Mouse (Mus musculus) embryonic facial prominence, embryonic 13.5 days (tissue): ENCODE measurements at regions not wholly inside any gene's neighbourhood (a gene's known extent, or its start where the extent isn't known, plus 50 kb on each side); places are given as distances from the start of the nearest gene placed in this dataset.
"Not testable (repeated sequence)": the region's sequence is repeated elsewhere in the genome, so short reads cannot be mapped to it uniquely, and the experiment has no call there.

Experiments
- ATAC-seq: fragments of 200-750 bp; cut with Nextera tagmentation; 2 replicates; pipeline ENCODE4 v1.8.0; 2017; ENCODE audit warnings: low read depth; ENCODE audit not compliant: insufficient number of reproducible peaks, insufficient read depth, low FRiP score, low TSS enrichment
- H3K27ac ChIP-seq: fragments of 300-500 bp; sonication (generic); 2 replicates; pipeline ENCODE4 v1.5.1; 2015; ENCODE audit warnings: moderate library complexity, mild to moderate bottlenecking, inconsistent platforms
- H3K27me3 ChIP-seq: fragments of 300-500 bp; sonication (generic); 2 replicates; pipeline ENCODE4 v1.6.1; 2015; ENCODE audit warnings: mild to moderate bottlenecking, inconsistent platforms
- H3K36me3 ChIP-seq: fragments of 300-500 bp; sonication (generic); 2 replicates; pipeline ENCODE4 v1.6.1; 2015; ENCODE audit warnings: mild to moderate bottlenecking, inconsistent platforms
- H3K4me1 ChIP-seq: fragments of 300-500 bp; sonication (generic); 2 replicates; pipeline ENCODE4 v1.6.1; 2015; ENCODE audit warnings: inconsistent platforms
- H3K4me2 ChIP-seq: fragments of 300-500 bp; sonication (generic); 2 replicates; pipeline ENCODE4 v1.6.1; 2015; ENCODE audit warnings: moderate library complexity, mild to moderate bottlenecking, inconsistent platforms
- H3K4me3 ChIP-seq: fragments of 300-500 bp; sonication (generic); 2 replicates; pipeline ENCODE4 v1.5.1; 2015; ENCODE audit warnings: mild to moderate bottlenecking, inconsistent platforms
- H3K9ac ChIP-seq: fragments of 300-500 bp; sonication (generic); 2 replicates; pipeline ENCODE4 v1.6.1; 2015; ENCODE audit warnings: mild to moderate bottlenecking, inconsistent platforms
- H3K9me3 ChIP-seq: fragments of 300-500 bp; sonication (generic); 2 replicates; pipeline ENCODE4 v1.6.1; 2016; ENCODE audit warnings: inconsistent platforms
- WGBS: fragments of 180-500 bp; shearing (Covaris S2); methylation state at CpG from one replicate; pipeline ENCODE4 v1.1.7; 2015; ENCODE audit warnings: mixed read lengths; 5-methylcytosine and 5-hydroxymethylcytosine counted together

DNA sequence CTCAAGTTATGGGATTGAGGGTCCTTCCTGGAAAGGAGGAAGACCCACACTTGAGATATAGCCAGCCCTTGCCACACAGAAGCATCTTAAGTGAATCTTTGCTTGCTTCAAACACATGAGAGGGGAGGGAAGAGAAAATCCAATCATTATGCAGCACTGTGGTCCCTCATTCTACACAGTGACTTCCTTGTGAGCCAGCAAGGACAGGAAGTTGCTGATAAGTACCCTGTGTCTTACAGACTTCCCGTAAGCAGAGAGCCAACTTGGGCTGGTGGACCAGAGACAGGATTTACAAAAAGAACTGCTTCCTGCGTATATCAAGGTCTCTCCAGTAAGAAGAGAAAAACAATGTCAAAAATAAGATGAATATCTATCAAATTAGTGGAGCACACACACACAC, 78.1 kb upstream of the Xcl1 start:
- WGBS: 62% methylated on average over 2 of the region's 2 CpGs
- no peak overlapping the region for H3K4me2 ChIP-seq
- no peak overlapping the region for H3K4me3 ChIP-seq
- H3K27me3 ChIP-seq: no peaks in the 10 kb centered on the region
- no peak overlapping the region for H3K9ac ChIP-seq
- no peaks in the 10 kb centered on the region for H3K36me3 ChIP-seq
- no peaks in the 10 kb centered on the region for H3K4me1 ChIP-seq
- ATAC-seq: no peak
- no peaks in the 10 kb centered on the region for H3K9me3 ChIP-seq
- H3K27ac ChIP-seq: no peak overlapping the region

DNA sequence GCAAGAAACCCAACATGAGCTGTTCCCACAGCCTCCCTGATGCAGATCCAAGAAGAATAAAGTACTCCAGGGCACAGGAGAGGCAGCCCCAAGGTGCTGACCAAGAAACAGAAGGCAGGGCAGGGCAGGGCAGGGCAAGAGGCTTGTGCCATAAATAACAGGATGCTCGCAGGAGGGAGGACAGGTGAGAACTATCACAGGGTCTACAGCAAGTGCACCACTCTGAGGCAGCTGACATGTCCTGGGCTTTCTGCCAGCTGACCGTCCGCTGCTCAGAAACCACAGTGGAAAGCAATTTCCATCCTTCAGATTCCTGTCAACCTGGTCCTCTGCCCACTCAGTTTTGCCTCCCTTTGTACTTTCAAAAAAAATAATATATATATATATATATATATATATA, 77.0 kb upstream of the Xcl1 start:
- Histone ChIP-seq H3K27ac (no peak overlapping the region), H3K4me3 (no peak overlapping the region), H3K9me3 (no peaks in the 10 kb centered on the region), H3K4me2 (no peak overlapping the region), H3K36me3 (no peaks in the 10 kb centered on the region), H3K27me3 (no peaks in the 10 kb centered on the region), H3K4me1 (no peaks in the 10 kb centered on the region), H3K9ac (no peak overlapping the region)
- WGBS: 63% methylated on average over 3 of the region's 3 CpGs
- ATAC-seq: no peak

- Histone ChIP-seq H3K4me3 (no peak overlapping the region), H3K36me3 (no peaks in the 10 kb centered on the region), H3K4me2 (no peak overlapping the region), H3K9ac (no peak overlapping the region), H3K9me3 (no peaks in the 10 kb centered on the region), H3K4me1 (peaks cover 4% of the 10 kb centered on the region), H3K27ac (no peak overlapping the region), H3K27me3 (no peaks in the 10 kb centered on the region)
- 65% methylated on average over 10 of the region's 10 CpGs for WGBS
- no peak for ATAC-seq
Measured at GRCm38 (mm10) chr1:164999515-164999914, 64.2 kb upstream of the Xcl1 start.

- Histone ChIP-seq H3K9ac (no peak overlapping the region), H3K9me3 (no peaks in the 10 kb centered on the region), H3K4me2 (no peak overlapping the region), H3K36me3 (no peaks in the 10 kb centered on the region), H3K27ac (0 out of 2 replicates have a peak overlapping the region, but pooled peaks have one; percentile 9), H3K4me1 (peaks cover 10% of the 10 kb centered on the region), H3K4me3 (no peak overlapping the region), H3K27me3 (no peaks in the 10 kb centered on the region)
- ATAC-seq: no peak
- 67% methylated on average over 3 of the region's 3 CpGs for WGBS
Measured at GRCm38 (mm10) chr1:164998621-164999020, 63.3 kb upstream of the Xcl1 start.

GRCm38 (mm10) chr1:164997660-164998059, 62.3 kb upstream of the Xcl1 start:
- WGBS: 32% methylated on average over 5 of the region's 5 CpGs
- ATAC-seq: no peak
- H3K27ac ChIP-seq: 0 out of 2 replicates have a peak overlapping the region, but pooled peaks have one; percentile 8

DNA sequence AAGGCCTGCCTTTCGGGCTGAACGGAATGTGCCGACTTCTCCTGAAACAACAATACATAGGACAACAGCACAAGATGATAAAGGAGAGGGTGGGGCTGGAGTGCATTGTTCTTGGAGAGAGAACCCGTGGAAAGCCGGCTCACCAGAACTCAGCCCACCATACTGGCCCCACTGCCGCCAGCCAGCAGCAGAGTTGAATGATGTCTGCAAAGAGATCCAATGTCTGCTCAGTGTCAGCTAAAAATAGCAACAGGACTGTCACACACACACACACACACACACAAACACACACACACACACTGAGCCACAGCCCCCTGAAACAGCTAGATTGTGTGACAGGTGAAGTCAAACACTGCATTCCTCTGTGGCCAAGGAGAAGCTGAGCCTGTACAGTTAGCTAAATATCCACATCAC, 58.9 kb upstream of the Xcl1 start:
- no peaks in the 10 kb centered on the region for H3K27me3 ChIP-seq
- ATAC-seq: no peak
- H3K27ac ChIP-seq: no peak overlapping the region
- no peak overlapping the region for H3K9ac ChIP-seq
- peaks cover 10% of the 10 kb centered on the region for H3K4me1 ChIP-seq
- no peaks in the 10 kb centered on the region for H3K36me3 ChIP-seq
- H3K4me2 ChIP-seq: no peak overlapping the region
- 34% methylated on average over 6 of the region's 6 CpGs for WGBS
- H3K9me3 ChIP-seq: no peaks in the 10 kb centered on the region
- no peak overlapping the region for H3K4me3 ChIP-seq

More at GRCm38 (mm10) chr1:164997660-164998059, 62.3 kb upstream of the Xcl1 start:
- Histone ChIP-seq H3K36me3 (no peaks in the 10 kb centered on the region), H3K27me3 (no peaks in the 10 kb centered on the region), H3K4me1 (peaks cover 10% of the 10 kb centered on the region), H3K9ac (no peak overlapping the region), H3K4me3 (no peak overlapping the region), H3K9me3 (no peaks in the 10 kb centered on the region), H3K4me2 (no peak overlapping the region)

DNA sequence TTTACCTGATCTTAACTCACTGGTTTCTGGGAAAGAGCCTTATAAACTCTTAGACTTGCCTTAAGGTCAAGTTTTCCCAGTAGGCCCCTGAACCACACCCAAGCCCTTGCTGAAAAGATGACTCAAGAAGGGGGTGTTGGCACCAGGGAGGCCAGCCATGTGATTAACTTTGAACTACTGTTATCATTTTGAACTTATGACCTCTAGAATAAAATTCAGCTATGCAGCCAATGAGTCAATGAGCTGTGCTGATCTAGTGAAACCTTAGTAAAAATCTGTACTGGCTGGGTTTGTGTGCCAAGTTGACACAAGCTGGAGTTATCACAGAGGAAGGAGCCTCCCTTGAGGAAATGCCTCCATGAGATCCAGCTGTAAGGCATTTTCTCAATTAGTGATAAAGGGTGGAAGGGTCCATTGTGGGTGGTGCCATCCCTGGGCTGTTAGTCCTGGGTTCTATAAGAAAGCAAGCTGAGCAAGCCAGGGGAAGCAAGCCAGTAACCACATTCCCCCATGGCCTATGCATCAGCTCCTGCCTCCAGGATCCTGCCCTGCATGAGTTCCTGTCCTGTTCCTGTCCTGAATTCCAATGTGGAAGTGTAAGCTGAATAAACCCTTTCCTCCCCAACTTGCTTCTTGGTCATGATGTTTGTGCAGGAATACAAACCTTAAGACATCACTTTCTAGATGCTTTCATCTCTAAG, 58.0 kb upstream of the Xcl1 start:
- ATAC-seq, H3K36me3 ChIP-seq, H3K4me1 ChIP-seq: not testable (repeated sequence)

DNA sequence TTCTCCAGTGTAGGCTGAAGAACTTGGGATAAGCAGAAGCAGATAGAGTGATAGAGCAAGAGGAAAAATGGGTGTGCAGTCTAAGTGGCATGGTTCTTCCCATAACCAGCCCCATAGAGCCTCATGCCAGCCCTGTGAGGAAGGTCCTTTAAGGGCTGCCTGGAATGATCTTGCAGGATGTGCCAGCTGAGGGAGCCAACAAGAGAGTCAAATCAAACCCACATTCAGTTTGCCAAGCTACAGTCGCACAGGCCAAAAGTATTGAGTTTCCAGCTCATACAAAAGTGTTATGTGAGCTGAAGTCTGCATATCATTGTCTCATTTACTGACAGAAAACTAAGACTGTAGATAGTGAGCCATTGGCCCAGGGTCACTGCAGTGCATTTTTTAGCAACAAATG, 53.7 kb upstream of the Xcl1 start:
- Histone ChIP-seq H3K27ac (no peak overlapping the region), H3K4me2 (no peak overlapping the region), H3K4me3 (no peak overlapping the region), H3K36me3 (no peaks in the 10 kb centered on the region), H3K27me3 (no peaks in the 10 kb centered on the region), H3K4me1 (peaks cover 2% of the 10 kb centered on the region; the same call in 1 of the 2 replicates), H3K9me3 (peaks cover 5% of the 10 kb centered on the region), H3K9ac (no peak overlapping the region)
- ATAC-seq: no peak
- WGBS: 32% methylated on average over 1 of the region's 1 CpGs

More for the DNA sequence above, 58.0 kb upstream of the Xcl1 start:
- not testable (repeated sequence) for H3K4me2 ChIP-seq, H3K27me3 ChIP-seq, H3K9me3 ChIP-seq, H3K9ac ChIP-seq, H3K27ac ChIP-seq, H3K4me3 ChIP-seq

DNA sequence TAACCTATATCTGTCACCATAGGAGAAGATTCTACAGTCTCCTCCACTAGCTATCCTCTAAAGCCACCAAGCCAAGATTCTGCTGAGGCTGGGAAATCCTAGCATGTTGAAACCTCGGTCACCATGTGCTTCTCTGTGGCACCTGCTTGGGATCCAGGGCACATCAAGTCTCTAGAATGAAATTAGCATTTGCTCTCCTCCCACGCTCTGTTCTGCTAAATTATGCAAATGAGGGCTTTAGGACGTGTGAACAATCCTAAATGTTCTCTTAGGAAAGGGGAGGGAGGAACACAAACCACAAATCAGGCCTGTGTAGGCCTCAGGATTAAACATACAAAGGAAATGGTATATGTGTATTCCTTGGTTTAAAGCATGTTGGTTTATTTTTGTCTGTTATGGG, 52.9 kb upstream of the Xcl1 start:
- Histone ChIP-seq H3K4me1 (no peaks in the 10 kb centered on the region), H3K9me3 (peaks cover 10% of the 10 kb centered on the region), H3K4me2 (no peak overlapping the region), H3K27me3 (no peaks in the 10 kb centered on the region), H3K4me3 (no peak overlapping the region), H3K27ac (no peak overlapping the region), H3K9ac (no peak overlapping the region), H3K36me3 (no peaks in the 10 kb centered on the region)
- 68% methylated on average over 3 of the region's 3 CpGs for WGBS
- ATAC-seq: no peak

- not testable (repeated sequence) for H3K9ac ChIP-seq, ATAC-seq
- 96% methylated on average over 21 of the region's 21 CpGs for WGBS
Measured at GRCm38 (mm10) chr1:164985521-164985920, 50.2 kb upstream of the Xcl1 start.

More at GRCm38 (mm10) chr1:164985521-164985920, 50.2 kb upstream of the Xcl1 start:
- not testable (repeated sequence) for H3K4me1 ChIP-seq, H3K27ac ChIP-seq, H3K4me2 ChIP-seq, H3K4me3 ChIP-seq, H3K36me3 ChIP-seq, H3K27me3 ChIP-seq
- peaks cover 10% of the 10 kb centered on the region for H3K9me3 ChIP-seq
